Mouse (Mus musculus) B cell, adult 2 months (primary cell): ENCODE results near the gene Olfr835.

Source experiments
- DNase-seq, 2 experiments: peaks; one replicate each; pipeline ENCODE4 v3.0.0; 2022

Gene Olfr835

DNA sequence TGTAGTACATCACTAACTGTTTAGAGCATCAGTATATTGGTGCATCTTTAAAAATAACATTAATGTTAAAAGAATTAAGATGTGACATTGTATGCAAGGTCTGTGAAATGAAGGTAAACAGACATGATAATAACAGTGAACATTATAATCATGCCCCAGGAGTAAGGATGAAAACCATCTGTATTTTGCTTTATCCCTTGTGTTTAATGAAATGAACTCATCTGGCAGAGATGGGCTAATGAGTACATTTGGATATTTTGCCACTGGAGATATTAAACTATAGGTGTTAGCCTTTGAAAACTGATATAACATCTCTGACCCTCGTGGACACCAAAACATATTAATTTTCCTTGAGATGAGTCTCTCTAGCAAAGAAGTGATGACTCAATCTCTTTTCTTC is at the start of gene Olfr835:
Gene Olfr835, plus strand, starts transcription at position 301 of the 400 bp plus-strand sequence.
- no peak for DNase-seq

DNA sequence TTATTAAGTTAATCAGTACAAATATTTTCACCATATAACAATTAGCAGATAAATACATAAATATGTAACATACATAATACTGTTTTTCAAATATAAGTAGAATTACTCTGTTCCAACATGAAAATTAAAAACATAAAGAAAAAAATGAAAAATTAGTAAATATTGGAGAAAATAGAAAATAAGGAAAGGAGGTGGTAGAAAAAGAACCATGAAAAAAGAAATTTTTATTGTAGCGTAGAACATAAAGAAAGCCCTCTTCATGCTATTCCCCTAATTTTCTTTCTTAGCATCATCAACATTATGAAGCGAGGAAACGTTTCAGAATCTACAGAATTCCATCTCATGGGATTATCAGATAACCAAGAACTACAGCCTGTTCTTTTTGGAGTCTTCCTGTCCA is 44.8 kb upstream of the Olfr835 start, which contains the start of gene Olfr834:
Gene Olfr834, plus strand, starts transcription at position 301 of the 400 bp plus-strand sequence.
- no peak for DNase-seq

DNA sequence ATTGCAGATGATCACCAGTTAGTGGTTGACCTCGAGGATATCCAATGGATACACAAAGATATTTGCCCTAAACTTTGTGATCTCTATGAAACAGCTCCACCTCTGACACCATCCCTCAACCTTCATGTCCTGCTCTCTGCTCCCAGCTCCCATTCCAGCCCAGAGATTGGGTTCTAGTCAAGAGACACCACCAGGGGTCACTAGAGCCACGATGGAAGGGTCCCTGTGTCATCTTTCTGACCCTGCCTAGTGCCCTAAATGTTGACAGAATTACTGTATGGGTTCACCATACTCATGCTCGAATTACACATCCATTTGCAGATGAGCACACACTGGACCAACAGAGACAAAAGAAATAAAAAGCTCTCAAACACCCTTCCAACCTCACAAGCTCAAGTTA is 52.5 kb downstream of the Olfr835 start:
- no peak for DNase-seq
